Mouse (Mus musculus): ENCODE data around the gene Lypd3.
"Not testable (repeated sequence)": the region's sequence is repeated elsewhere in the genome, so short reads cannot be mapped to it uniquely, and the experiment has no call there.

The Lypd3 gene

GRCm38 (mm10) chr7:24664959-24665358 is 28.6 kb downstream of the Lypd3 start:
- DNase-seq: no peak

DNA sequence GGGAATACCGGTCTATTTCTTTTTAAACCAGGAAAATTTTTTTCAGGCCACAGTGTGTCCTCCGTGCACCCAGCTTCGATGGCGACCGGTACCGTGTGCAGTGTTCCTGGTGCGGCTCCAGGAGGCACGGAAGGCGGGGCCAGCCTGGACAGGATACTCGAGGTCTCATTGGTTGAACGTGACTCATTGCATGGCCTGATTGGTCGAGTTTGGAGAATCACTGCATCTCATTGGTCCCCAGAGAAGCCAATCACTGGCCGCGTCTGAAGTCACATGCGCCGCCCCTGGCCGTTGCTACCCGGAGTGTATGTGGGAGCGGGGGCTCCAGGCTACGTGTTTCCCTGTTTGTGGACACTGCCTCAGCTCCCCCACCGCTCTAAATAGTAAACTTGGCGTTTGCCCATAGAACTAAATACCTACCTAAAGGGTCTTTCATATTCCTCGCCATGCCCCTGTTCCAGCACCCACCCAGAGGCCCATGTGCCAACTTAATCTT is 35.6 kb downstream of the Lypd3 start:
- no peak for DNase-seq

GRCm38 (mm10) chr7:24676575-24676974 is 40.2 kb downstream of the Lypd3 start, which contains the start of gene Tex101:
TSS of gene Tex101 (minus strand) at chr7:24676675.
- DNase-seq: no peak

GRCm38 (mm10) chr7:24684121-24684520 is 47.8 kb downstream of the Lypd3 start:
- not testable (repeated sequence) for DNase-seq

DNA sequence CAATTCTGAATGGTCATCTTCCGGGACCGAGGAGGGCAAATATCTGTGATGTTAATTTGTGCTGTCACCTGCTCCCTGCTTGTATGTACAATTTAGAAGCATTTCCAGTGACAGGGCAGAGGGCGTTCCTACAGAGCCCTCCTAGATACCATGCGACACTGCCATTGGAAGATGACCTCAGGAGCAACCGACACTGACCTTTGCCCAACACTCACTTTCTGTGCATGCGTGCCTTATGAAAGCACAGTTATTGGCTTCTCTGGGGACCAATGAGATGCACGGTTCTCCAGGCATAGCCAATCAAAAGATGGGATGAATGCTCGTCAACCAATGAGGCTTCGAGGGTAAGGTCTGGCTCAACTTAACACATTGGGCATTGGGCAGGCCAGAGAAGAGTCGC is 51.2 kb downstream of the Lypd3 start:
- not testable (repeated sequence) for DNase-seq

Measured in lung, postnatal 36 days (tissue).